Mouse (Mus musculus) liver, postnatal 0 days (tissue): ENCODE results near the gene Fndc1. TPM values are rescaled to one million over a fixed set of nuclear protein-coding genes. Genes with fewer than 3 reads are reported as not detected.

Experiments
- ATAC-seq: fragments of 200-750 bp; cut with Nextera tagmentation; 2 replicates; pipeline ENCODE4 v1.8.0; 2017; ENCODE audit warnings: mild to moderate bottlenecking, moderate library complexity
- DNase-seq: peaks from one replicate; pipeline ENCODE4 v3.0.0-alpha.2; 2016
- H3K27ac ChIP-seq: fragments of 300-500 bp; sonication (generic); 2 replicates; pipeline ENCODE4 v1.5.1; 2014; ENCODE audit warnings: antibody characterized with exemption, moderate library complexity, mild to moderate bottlenecking, low read depth
- H3K27me3 ChIP-seq: fragments of 300-500 bp; sonication (generic); 2 replicates; pipeline ENCODE4 v1.6.1; 2014; ENCODE audit warnings: low read length, control low read depth, mixed read lengths; ENCODE audit not compliant: insufficient read depth
- H3K36me3 ChIP-seq: fragments of 300-500 bp; sonication (generic); replicated peaks from 2 replicates; pipeline ENCODE4 v1.6.1; 2014; ENCODE audit warnings: mild to moderate bottlenecking, control low read depth, low read length, moderate library complexity, mixed read lengths; ENCODE audit not compliant: insufficient read depth
- H3K4me1 ChIP-seq: fragments of 300-500 bp; sonication (generic); 2 replicates; pipeline ENCODE4 v1.6.1; 2014; ENCODE audit warnings: antibody characterized with exemption, mild to moderate bottlenecking, control low read depth; ENCODE audit not compliant: insufficient read depth
- H3K4me2 ChIP-seq: fragments of 300-500 bp; sonication (generic); 2 replicates; pipeline ENCODE4 v1.6.1; 2014; ENCODE audit warnings: low read depth, mild to moderate bottlenecking, low read length, moderate library complexity, mixed read lengths
- H3K4me3 ChIP-seq: fragments of 300-500 bp; sonication (generic); 2 replicates; pipeline ENCODE4 v1.5.1; 2014; ENCODE audit warnings: low read depth, low read length
- H3K9ac ChIP-seq: fragments of 300-500 bp; sonication (generic); replicated peaks from 2 replicates; pipeline ENCODE4 v1.6.1; 2014; ENCODE audit warnings: mild to moderate bottlenecking, moderate library complexity
- H3K9me3 ChIP-seq: fragments of 300-500 bp; sonication (generic); 2 replicates; pipeline ENCODE4 v1.6.1; 2016; ENCODE audit warnings: mild to moderate bottlenecking, control low read depth, low read length, mixed read lengths
- CTCF ChIP-seq: sonication (generic); IDR thresholded peaks from 2 replicates; pipeline ENCODE4 v1.5.1; 2016; ENCODE audit warnings: antibody characterized with exemption, low read depth
- EP300 ChIP-seq: IDR thresholded peaks from 2 replicates; pipeline ENCODE4 v1.6.1; 2016; ENCODE audit warnings: antibody characterized with exemption, low read depth, mild to moderate bottlenecking
- WGBS: fragments of 180-500 bp; shearing (Covaris S2); extraction: QIAGEN DNeasy Blood & Tissue Kit; methylation state at CpG from one replicate; pipeline ENCODE4 v1.1.7; 2014; ENCODE audit not compliant: insufficient replicate concordance; 5-methylcytosine and 5-hydroxymethylcytosine counted together
- polyA plus RNA-seq: library from polyadenylated mRNA; unstranded; fragments of >200 nt; fragmentation: Nextera tagmentation; extraction: Ambion mirVana; gene quantifications from 2 replicates; pipeline ENCODE4 v1.2.1, GENCODE M21; 2015

Gene Fndc1
- polyA plus RNA-seq = 0.31 and 0.94 TPM in 2 replicates

DNA sequence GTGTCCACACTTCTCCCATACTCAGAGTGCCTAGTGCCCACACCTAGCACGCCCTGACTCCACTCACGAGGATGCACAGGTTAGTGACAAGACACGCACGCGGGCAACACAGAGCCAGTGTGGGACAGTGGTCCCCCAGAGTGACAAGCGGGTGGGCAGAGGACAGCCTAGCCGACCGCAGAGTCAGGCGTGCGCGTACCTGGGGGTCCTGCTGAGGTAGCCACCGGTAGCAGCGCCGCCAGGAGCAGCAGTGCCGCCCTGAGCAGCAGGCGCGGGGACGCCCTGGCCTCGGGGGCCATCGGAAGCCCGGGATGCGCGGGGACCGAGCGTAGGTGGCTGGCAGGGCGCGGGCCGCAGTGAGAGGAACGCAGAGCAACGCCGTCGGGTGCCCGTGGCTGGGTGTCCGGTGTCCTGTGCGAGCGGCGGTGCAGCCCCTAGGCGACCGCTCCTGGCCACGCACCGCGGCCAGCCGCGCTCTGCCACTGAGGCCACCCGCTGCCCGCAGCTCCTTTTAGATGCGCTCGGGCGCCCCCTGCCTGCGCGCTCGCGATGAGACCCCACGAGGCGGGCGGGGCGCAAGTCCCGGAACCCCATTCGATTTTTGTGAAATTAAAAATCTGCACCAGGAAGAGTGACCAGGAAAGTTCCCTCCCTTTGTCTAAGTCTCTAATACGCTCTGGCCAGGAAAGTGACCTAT is at the start of gene Fndc1:
Fndc1 (minus strand) TSS at position 484 of the 697 bp plus-strand sequence.
- 3% methylated on average over 60 of the region's 60 CpGs for WGBS
- no peaks in the 10 kb centered on the region for H3K36me3 ChIP-seq
- no peak for ATAC-seq
- peak; percentile 44 for DNase-seq
- H3K9ac ChIP-seq = no peak within 1 kb of the TSS
- H3K4me2 ChIP-seq = peak within 1 kb of the TSS; percentile 66
- H3K27me3 ChIP-seq = peaks cover 33% of the 10 kb centered on the region
- TF ChIP-seq CTCF = peak; percentile 53
- no peak for TF ChIP-seq EP300
- peak within 1 kb of the TSS; percentile 22 for H3K4me3 ChIP-seq
- no peak within 1 kb of the TSS for H3K27ac ChIP-seq
- H3K4me1 ChIP-seq = 0 out of 2 replicates have a peak, but pooled peaks cover 4% of the 10 kb centered on the region
- H3K9me3 ChIP-seq = no peaks in the 10 kb centered on the region

DNA sequence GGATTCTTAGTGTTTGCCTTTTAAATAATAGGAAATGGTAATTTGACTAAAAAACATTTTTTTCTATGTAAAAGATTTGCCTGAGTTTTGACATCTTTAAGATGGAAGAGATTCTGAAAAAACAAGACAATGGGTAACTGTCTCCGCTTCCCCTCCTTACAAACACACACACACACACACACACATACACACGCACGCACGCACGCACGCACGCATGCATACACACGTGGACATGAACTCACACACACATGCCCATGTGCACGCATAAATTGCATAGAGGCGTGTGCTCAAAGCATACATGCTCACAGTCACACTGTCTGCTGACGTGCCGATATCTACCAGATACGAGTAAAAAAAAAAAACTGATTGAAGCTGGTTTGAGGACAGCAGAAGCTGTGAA is 49.4 kb upstream of the Fndc1 start:
- H3K27ac ChIP-seq = peak overlapping the region; percentile 19
- H3K36me3 ChIP-seq = no peaks in the 10 kb centered on the region
- H3K4me1 ChIP-seq = peaks cover 15% of the 10 kb centered on the region
- H3K4me3 ChIP-seq = no peak overlapping the region
- H3K4me2 ChIP-seq = 0 out of 2 replicates have a peak overlapping the region, but pooled peaks have one; percentile 1
- no peak for ATAC-seq
- H3K27me3 ChIP-seq = no peaks in the 10 kb centered on the region
- 82% methylated on average over 13 of the region's 13 CpGs for WGBS
- H3K9ac ChIP-seq = no peak overlapping the region
- DNase-seq = no peak
- no peaks in the 10 kb centered on the region for H3K9me3 ChIP-seq
- TF ChIP-seq CTCF = no peak
- no peak for TF ChIP-seq EP300

DNA sequence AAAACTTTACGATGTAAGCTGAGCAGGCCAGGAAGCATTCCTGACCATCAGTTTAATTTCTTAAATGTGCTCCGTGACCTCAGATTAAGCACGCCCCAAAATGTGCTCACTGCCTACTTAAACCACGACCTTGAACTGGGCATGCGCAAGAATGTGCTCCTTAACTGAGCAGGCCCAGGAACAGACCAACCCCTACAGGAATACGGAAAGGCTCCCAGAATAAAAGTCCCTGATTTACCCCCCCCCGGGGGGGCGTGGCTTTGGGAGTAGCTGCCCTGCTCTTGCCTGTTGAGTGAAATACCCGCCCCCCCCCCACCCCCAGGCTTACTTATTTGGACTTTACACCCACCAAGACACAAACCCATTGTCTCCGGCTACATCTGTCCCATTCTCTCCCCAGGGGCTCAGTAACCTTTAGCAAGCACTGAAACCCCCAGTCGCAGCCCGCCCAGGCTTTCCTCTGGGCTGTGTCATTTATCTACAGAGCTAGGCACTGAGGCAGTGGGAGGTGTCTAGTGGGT is 48.9 kb upstream of the Fndc1 start:
- Histone ChIP-seq H3K27me3 (no peaks in the 10 kb centered on the region), H3K4me3 (no peak overlapping the region), H3K9me3 (no peaks in the 10 kb centered on the region), H3K27ac (no peak overlapping the region), H3K9ac (no peak overlapping the region), H3K36me3 (no peaks in the 10 kb centered on the region), H3K4me2 (no peak overlapping the region), H3K4me1 (peaks cover 15% of the 10 kb centered on the region)
- WGBS = 57% methylated on average over 12 of the region's 12 CpGs
- no peak for TF ChIP-seq EP300
- no peak for TF ChIP-seq CTCF
- ATAC-seq (no peak), DNase-seq (no peak)

DNA sequence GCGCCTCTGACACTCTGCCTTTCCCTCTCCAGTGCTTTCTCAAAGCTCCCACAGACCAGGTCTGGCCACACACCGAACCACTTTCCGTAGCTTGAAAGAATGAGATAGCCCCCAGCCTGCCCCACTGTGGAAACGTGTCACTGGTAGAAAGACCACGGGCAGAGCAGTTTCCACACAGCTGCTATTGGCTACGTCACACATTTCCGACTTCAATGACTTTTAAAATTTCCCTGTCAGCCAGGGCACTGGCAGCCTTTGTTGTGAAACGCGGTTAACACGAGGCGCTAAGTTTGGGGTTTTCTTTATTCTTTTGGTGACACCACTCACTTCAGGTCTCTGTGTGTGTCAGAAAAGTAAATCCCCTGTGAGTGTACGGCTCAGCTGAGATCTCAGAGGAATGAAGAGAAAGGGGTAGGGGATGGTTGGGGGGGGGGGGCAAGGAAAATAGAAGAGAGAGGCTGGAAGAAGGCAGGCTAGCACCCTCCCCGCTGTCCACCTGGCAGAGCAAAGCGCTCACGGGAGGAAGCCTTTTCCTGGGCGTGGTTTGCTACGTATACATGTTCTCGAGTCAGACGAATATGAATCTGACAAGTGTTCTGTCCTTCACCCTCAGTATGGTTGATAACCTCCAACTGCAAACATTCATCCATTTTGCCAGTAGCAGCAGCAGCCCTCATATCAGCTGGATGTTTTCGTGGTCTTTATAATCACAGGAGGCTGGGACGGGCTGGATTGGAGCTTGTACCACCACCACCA is 47.9 kb upstream of the Fndc1 start:
- H3K4me3 ChIP-seq = no peak overlapping the region
- TF ChIP-seq EP300 = no peak
- no peak for TF ChIP-seq CTCF
- H3K4me2 ChIP-seq = 0 out of 2 replicates have a peak overlapping the region, but pooled peaks have one; percentile 14
- WGBS = 61% methylated on average over 21 of the region's 21 CpGs
- peak overlapping the region; percentile 29; the same call in 1 of the 2 replicates for H3K27ac ChIP-seq
- H3K9ac ChIP-seq = no peak overlapping the region
- peaks cover 15% of the 10 kb centered on the region for H3K4me1 ChIP-seq
- ATAC-seq (no peak), DNase-seq (no peak)
- H3K9me3 ChIP-seq = no peaks in the 10 kb centered on the region
- no peaks in the 10 kb centered on the region for H3K36me3 ChIP-seq
- H3K27me3 ChIP-seq = no peaks in the 10 kb centered on the region

DNA sequence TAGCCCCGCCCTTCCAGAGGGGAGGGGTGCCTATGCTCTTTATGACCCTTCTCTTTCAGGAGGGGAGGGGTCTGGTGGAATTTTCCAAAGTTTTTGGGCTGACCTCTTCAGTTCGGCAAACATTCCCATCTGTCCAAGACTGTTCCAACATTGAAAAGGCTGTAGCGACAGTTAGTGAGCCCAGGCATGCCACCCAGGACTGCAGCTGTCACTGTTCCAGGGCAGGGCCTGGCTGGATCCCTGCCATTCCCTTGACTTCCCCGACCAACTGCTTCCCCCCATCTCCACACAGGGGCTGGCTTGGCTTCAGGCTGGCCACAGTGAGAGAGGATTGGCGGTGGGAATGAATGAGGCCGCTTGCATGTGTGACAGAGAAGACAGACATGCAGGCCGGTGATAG is 46.3 kb upstream of the Fndc1 start:
- Histone ChIP-seq H3K9ac (no peak overlapping the region), H3K27ac (no peak overlapping the region), H3K27me3 (0 out of 2 replicates have a peak, but pooled peaks cover 3% of the 10 kb centered on the region), H3K4me2 (no peak overlapping the region), H3K4me1 (peaks cover 12% of the 10 kb centered on the region), H3K4me3 (no peak overlapping the region), H3K36me3 (no peaks in the 10 kb centered on the region), H3K9me3 (no peaks in the 10 kb centered on the region)
- no peak for DNase-seq
- TF ChIP-seq EP300 (no peak), CTCF (no peak)
- WGBS = 76% methylated on average over 7 of the region's 7 CpGs
- no peak for ATAC-seq

DNA sequence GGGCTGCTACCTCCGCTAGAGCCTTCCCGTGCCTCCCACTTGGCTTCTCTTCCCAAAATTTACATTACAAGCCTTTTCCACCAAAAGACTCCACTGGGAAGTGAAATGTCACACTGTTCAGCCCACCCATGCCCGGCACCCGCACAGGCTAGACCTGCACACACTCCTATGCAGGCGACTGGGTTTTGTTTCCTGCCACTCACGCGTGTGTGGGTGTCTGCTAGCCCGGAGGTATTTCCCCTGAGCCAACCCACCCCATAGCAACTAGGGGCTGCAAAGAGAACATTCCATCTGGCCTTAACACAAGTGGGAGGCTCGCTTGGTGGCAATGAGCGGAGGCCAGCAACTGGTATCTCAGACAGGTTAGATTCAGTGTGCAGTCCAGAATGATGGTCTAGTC is 44.7 kb upstream of the Fndc1 start:
- peaks cover 9% of the 10 kb centered on the region; the same call in 1 of the 2 replicates for H3K4me1 ChIP-seq
- H3K27ac ChIP-seq = no peak overlapping the region
- DNase-seq (no peak), ATAC-seq (no peak)
- H3K9me3 ChIP-seq = no peaks in the 10 kb centered on the region
- WGBS = 76% methylated on average over 10 of the region's 10 CpGs
- no peak overlapping the region for H3K9ac ChIP-seq
- H3K27me3 ChIP-seq = 0 out of 2 replicates have a peak, but pooled peaks cover 3% of the 10 kb centered on the region
- no peak overlapping the region for H3K4me3 ChIP-seq
- no peak overlapping the region for H3K4me2 ChIP-seq
- no peaks in the 10 kb centered on the region for H3K36me3 ChIP-seq
- TF ChIP-seq CTCF (no peak), EP300 (no peak)
